Mouse (Mus musculus) mouse embryonic stem cell (cell line): ENCODE measurements around the gene Gpr18.

Experiments used
- in situ Hi-C, 2 experiments: fragments of 300-500 bp; cut with MboI; formaldehyde crosslinking; loops; 1 replicate in 1 of 2; 3 replicates in 1 of 2; pipeline ENCODE4 v1.14.3; 2019 to 2020; ENCODE audit warnings: low sequenced_read_pairs in 2 of 2, low pct_unique_long_range_greater_than_20kb in 1 of 2, mixed read lengths in 1 of 2; ENCODE audit not compliant: unreplicated experiment in 1 of 2

Gpr18 gene

DNA sequence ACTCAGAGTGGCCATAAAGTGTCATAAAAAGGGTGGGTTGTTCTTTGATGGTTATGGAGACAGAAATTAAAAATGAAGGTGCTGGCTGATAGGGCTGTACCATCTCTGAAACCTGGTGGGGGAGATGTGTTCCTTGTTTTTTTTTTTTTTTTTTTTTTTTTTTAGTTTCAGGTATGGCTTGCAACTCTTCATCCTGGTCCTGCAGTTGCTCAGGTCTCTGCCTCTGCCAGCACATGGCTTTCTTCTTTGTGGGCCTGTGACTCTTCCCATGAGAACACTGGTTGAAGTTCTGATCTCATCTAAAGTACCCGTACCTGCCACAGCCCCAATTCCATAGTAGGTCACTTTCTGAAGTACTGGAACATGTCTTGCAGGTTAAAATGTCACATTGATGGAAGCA is 42.8 kb downstream of the Gpr18 start:
- in situ Hi-C loops = loop anchor here (25.0 kb wide), 2 partner anchors 190 to 1015 kb away; no protein-coding TSS in a partner anchor

DNA sequence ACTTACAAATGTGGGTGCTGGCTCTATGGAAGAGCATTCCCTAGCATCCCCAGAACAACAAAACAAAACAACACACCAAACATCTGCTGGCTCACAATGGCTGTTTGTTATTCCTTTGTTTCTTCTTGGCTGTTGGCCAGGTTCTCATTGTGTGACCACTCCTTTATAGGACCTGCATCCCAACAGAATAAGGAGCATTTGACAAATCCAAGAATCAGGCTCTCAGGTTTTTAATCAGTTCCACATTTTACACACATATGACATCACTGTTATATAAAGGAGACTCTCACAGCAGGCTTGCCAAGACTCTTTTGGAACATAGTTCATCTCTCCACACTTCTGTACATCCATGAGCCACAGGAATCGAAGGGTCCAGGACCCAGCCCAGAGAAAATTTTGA is 46.5 kb downstream of the Gpr18 start:
- in situ Hi-C loops = loop anchor here (5.0 to 25.0 kb wide), 3 partner anchors 193 to 1018 kb away; no protein-coding TSS in a partner anchor

DNA sequence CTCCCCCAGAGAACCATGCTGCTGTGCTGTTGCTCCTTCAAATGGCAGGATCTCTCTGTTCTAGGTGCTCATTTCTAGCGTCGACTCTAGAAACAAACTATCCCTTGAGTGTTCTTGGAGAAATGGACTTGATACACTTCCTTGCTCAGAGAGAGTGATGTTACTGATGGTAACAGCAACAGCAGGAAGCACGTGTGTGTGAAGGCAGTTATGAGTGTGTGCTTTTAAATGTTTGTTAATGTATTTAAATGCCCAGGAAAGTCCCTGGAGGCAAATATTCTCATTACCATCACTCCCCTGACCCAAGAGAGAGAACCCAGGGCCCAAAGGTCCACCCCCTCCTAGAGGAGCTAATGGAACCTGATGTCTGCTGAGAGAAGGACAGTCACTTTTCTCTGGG is 49.0 kb downstream of the Gpr18 start:
- in situ Hi-C loops = loop anchor here (5.0 to 25.0 kb wide), 3 partner anchors 196 to 1021 kb away; no protein-coding TSS in a partner anchor

DNA sequence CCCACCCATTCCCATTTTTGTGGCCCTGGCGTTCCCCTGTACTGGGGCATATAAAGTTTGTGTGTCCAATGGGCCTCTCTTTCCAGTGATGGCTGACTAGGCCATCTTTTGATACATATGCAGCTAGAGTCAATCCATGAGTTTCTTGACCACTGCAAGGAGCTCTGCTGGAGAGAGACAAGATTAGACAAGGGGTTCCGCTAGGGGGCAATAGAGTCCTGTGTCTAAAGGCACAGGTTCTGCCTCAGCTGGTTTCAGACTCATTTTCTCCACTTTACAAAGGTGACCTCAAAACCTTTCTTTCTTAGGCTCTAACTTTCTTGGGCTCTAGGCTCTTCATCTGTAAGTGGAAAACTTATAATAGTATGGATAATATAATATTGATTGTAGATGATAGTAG is 50.4 kb downstream of the Gpr18 start:
- in situ Hi-C loops = loop anchor here (5.0 to 25.0 kb wide), 3 partner anchors 197 to 1022 kb away; no protein-coding TSS in a partner anchor
